Mouse (Mus musculus) erythroblast, embryonic 14.5 days (primary cell): ENCODE measurements around the gene Cd164l2. TPM values are rescaled to one million over a fixed set of nuclear protein-coding genes. Genes with fewer than 3 reads are reported as not detected.

ENCODE experiments used
- H3K27me3 ChIP-seq: 2 replicates; pipeline ENCODE4 v1.6.1; 2012; ENCODE audit warnings: inconsistent platforms; ENCODE audit not compliant: control insufficient read depth
- H3K36me3 ChIP-seq: 2 replicates; pipeline ENCODE4 v1.6.1; 2012; ENCODE audit warnings: mild to moderate bottlenecking, inconsistent platforms; ENCODE audit not compliant: control insufficient read depth
- H3K4me1 ChIP-seq: 2 replicates; pipeline ENCODE4 v1.6.1; 2012; ENCODE audit warnings: inconsistent platforms; ENCODE audit not compliant: control insufficient read depth
- H3K4me3 ChIP-seq: replicated peaks from 2 replicates; pipeline ENCODE3; 2012; ENCODE audit warnings: moderate library complexity, mild to moderate bottlenecking, inconsistent platforms
- H3K9me3 ChIP-seq: 2 replicates; pipeline ENCODE4 v1.6.1; 2012; ENCODE audit warnings: low read length, inconsistent platforms, mixed read lengths; ENCODE audit not compliant: control insufficient read depth
- GATA1 ChIP-seq: IDR thresholded peaks from 2 replicates; pipeline ENCODE4 v1.6.1; 2012; ENCODE audit warnings: low read length, inconsistent platforms, mixed read lengths
- TAL1 ChIP-seq: IDR thresholded peaks from 3 replicates; pipeline ENCODE4 v1.6.1; 2012; ENCODE audit warnings: low read length, inconsistent platforms, mixed read lengths
- polyA plus RNA-seq: library from polyadenylated mRNA; stranded (reverse); fragments of >175 nt; gene quantifications from 2 replicates; pipeline ENCODE4 v1.2.3, GENCODE M21; 2012

Cd164l2 gene
- polyA plus RNA-seq, 1 experiment, result not detected

DNA sequence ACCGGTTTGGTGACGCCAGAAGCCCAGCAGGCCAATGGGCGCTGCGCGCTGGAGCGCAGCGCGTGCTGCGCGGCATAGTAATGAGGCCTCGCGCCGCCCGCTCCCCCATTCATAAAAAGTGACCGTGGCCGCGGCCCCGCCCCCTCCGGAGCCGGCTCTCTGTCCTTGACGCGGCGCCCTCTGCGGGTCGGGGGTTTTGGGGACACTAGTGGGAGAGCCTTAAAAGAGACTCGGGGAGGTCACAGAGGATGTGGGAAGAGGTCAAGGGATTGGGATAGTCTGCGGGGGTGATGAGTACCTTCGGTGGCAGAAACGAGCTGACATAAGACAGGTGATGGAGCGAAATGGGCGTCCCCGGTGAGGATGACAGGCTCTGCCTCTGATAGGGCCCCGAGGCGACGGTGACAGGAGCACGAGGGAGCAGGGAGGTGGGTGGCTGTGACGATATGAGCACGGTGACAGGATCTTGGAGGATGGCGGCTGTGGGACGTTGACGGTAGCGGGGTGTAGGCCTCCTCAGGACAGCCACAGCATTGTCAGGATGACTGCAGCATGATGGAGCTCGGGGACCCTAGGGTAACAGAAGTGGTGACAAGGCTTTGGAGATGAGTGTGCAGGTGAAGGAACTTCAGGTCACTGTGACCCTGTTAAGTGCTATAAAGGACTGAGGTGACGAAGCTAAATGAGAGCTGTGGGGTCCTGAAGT is 784 bp downstream of the Cd164l2 start:
- TF ChIP-seq TAL1, result no peak
- TF ChIP-seq GATA1, result no peak
- peak overlapping the region; percentile 55 for H3K4me3 ChIP-seq
- H3K9me3 ChIP-seq, result peaks cover 2% of the 10 kb centered on the region; the same call in 1 of the 2 replicates
- peaks cover 20% of the 10 kb centered on the region for H3K4me1 ChIP-seq
- peaks cover 66% of the 10 kb centered on the region for H3K27me3 ChIP-seq
- no peaks in the 10 kb centered on the region for H3K36me3 ChIP-seq

DNA sequence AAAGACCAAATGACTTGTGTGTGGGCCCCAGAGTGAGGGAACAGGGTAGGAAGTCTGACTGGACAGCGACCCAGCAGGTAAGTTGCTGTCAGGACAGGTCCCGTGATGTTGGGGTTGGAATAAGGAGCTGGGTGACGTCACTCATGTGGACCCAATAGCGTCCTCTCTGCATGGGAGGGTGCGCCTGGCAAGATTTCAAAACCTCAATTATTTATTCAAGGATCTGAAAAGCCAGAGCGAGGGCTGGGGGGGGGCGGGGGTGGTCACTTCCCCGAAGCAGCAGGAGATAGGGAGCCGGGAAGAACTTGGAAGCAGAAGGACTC is 1.3 kb downstream of the Cd164l2 start:
- H3K27me3 ChIP-seq, result peaks cover 71% of the 10 kb centered on the region

DNA sequence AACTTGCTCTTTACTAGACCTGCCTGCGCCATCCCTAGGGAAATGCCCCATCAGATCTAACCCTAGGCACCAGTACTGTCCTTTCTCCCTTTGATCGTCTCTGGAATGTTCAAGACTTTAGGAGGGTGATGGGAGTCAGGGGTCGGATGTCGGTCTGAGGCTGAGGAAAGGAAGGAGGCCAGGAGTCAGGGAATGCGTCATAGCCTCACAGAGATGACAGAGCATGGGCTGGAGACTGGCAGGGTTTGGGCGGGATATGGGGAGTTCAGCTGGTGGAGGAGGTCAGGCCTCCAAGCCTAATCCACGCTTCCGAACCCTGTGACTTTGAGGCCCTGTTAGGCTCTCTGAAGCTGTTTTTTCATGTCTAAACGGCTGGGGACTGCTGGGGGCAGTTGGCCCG is 1.7 kb downstream of the Cd164l2 start:
- H3K4me1 ChIP-seq, result peaks cover 21% of the 10 kb centered on the region
- no peak overlapping the region for H3K4me3 ChIP-seq
- H3K9me3 ChIP-seq, result peaks cover 2% of the 10 kb centered on the region; the same call in 1 of the 2 replicates
- H3K27me3 ChIP-seq, result peaks cover 71% of the 10 kb centered on the region
- TF ChIP-seq TAL1 (no peak), GATA1 (no peak)
- H3K36me3 ChIP-seq, result no peaks in the 10 kb centered on the region

More for the DNA sequence above, 1.3 kb downstream of the Cd164l2 start:
- TF ChIP-seq TAL1 (no peak), GATA1 (no peak)
- Histone ChIP-seq H3K36me3 (no peaks in the 10 kb centered on the region), H3K4me3 (no peak overlapping the region), H3K4me1 (peaks cover 21% of the 10 kb centered on the region), H3K9me3 (peaks cover 2% of the 10 kb centered on the region; the same call in 1 of the 2 replicates)

GRCm38 (mm10) chr4:133217641-133218040 is 5.7 kb downstream of the Cd164l2 start:
- no peak for TF ChIP-seq GATA1
- TF ChIP-seq TAL1, result no peak
- no peak overlapping the region for H3K4me3 ChIP-seq
- H3K4me1 ChIP-seq, result peaks cover 15% of the 10 kb centered on the region
- peaks cover 74% of the 10 kb centered on the region for H3K27me3 ChIP-seq
- no peaks in the 10 kb centered on the region for H3K36me3 ChIP-seq
- H3K9me3 ChIP-seq, result peaks cover 2% of the 10 kb centered on the region; the same call in 1 of the 2 replicates

- Histone ChIP-seq H3K36me3 (no peaks in the 10 kb centered on the region), H3K9me3 (no peaks in the 10 kb centered on the region), H3K27me3 (peaks cover 74% of the 10 kb centered on the region), H3K4me3 (no peak overlapping the region), H3K4me1 (peaks cover 8% of the 10 kb centered on the region)
- no peak for TF ChIP-seq TAL1
- TF ChIP-seq GATA1, result no peak
These were observed 6.8 kb downstream of the Cd164l2 start for GRCm38 (mm10) chr4:133218745-133219144.

DNA sequence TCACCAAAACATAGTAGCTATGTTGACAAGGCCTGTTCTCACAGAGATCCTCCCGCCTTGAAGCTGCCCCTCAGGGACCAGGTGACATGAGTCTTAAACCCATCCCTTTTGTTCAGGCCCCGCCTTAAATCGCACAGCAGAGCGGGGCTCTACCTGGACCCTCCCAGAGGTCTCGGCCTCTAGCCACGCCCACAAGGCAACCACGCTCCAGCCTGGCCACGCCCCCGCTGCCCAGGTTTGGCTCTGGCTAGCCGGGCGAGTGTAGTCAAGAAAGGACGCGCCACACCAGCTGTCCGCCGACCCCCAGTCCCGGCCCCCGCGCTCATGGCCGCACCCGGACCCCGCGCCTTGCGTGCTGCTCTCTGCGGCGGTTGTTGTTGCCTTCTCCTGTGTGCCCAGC is 8.7 kb downstream of the Cd164l2 start:
- no peaks in the 10 kb centered on the region for H3K36me3 ChIP-seq
- no peak overlapping the region for H3K4me3 ChIP-seq
- peaks cover 8% of the 10 kb centered on the region for H3K4me1 ChIP-seq
- H3K27me3 ChIP-seq, result peaks cover 65% of the 10 kb centered on the region
- no peaks in the 10 kb centered on the region for H3K9me3 ChIP-seq
- TF ChIP-seq TAL1 (no peak), GATA1 (no peak)

DNA sequence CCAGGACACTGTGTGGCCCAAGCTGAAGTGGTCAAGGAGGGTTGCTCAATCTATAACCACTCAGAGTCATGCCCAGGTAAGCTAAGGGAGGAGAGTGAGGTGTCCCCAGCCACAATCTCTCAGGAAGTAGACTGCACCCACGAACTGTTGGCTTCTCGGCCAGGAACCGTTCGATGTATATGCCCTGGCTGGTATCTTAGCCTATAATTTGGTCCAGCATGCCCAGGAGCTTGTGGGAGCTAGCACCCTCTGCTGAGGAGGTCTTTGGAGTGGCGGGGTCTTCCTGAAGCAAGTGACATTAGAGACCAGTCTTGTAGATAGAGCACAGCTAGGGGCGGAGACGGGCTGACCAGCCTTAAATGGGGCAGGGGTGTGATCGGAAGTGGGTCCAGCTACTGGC is 9.8 kb downstream of the Cd164l2 start:
- H3K9me3 ChIP-seq, result no peaks in the 10 kb centered on the region
- peaks cover 68% of the 10 kb centered on the region for H3K27me3 ChIP-seq
- H3K36me3 ChIP-seq, result no peaks in the 10 kb centered on the region
- TF ChIP-seq GATA1, result no peak
- TF ChIP-seq TAL1, result no peak
- H3K4me1 ChIP-seq, result peaks cover 8% of the 10 kb centered on the region
- H3K4me3 ChIP-seq, result no peak overlapping the region

DNA sequence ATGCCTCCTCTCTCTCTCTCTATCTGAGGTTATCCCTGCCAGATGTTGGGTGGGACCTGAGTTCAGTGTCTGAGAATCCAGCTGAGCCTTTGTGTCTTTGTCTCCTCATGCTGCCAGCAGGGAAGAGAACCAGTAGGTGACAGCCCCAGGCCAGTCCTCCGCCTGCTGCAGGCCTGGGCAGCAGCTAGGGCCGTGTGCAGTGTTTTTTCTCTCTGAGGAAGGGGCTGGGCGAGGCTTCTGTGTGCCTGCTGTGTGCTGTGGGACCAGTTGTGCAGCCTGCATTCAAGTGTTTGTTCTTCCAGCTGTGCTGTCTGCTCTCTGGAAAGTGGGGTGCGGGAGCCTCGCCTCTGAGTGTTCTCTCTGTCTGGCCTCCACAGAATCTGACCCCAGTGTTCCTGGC is 11.9 kb downstream of the Cd164l2 start:
- H3K9me3 ChIP-seq, result no peaks in the 10 kb centered on the region
- H3K36me3 ChIP-seq, result no peaks in the 10 kb centered on the region
- no peak overlapping the region for H3K4me3 ChIP-seq
- H3K27me3 ChIP-seq, result peaks cover 59% of the 10 kb centered on the region
- peaks cover 5% of the 10 kb centered on the region for H3K4me1 ChIP-seq
- TF ChIP-seq TAL1 (no peak), GATA1 (no peak)

GRCm38 (mm10) chr4:133226073-133226472 is 14.1 kb downstream of the Cd164l2 start:
- H3K27me3 ChIP-seq, result peaks cover 41% of the 10 kb centered on the region

DNA sequence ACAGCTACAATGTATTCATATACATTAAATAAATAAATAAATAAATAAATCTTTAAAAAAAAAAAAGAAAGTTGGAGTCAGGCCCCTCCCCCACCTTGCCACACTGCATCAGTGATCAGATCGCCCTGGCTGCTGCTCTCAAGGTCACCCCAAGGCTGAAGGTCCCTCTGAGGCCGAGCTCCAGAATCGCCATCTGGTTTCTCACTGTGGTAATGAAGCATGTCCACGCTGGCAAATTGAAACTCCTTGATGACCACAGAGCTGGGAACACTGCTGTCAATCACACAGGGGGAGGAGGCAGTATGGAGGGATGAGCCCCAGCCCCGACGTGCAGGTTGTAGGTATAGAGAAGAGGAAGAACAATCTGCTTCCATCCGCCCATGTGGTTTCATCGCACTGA is 15.7 kb downstream of the Cd164l2 start:
- Histone ChIP-seq H3K4me1 (no peaks in the 10 kb centered on the region), H3K9me3 (no peaks in the 10 kb centered on the region), H3K27me3 (peaks cover 25% of the 10 kb centered on the region), H3K4me3 (no peak overlapping the region), H3K36me3 (no peaks in the 10 kb centered on the region)
- TF ChIP-seq GATA1, result no peak
- TF ChIP-seq TAL1, result no peak

More at GRCm38 (mm10) chr4:133226073-133226472, 14.1 kb downstream of the Cd164l2 start:
- H3K36me3 ChIP-seq, result no peaks in the 10 kb centered on the region
- no peaks in the 10 kb centered on the region for H3K9me3 ChIP-seq
- no peak overlapping the region for H3K4me3 ChIP-seq
- TF ChIP-seq GATA1 (no peak), TAL1 (no peak)
- no peaks in the 10 kb centered on the region; the same call in 1 of the 2 replicates for H3K4me1 ChIP-seq
